Mouse (Mus musculus): ENCODE measurements at regions not wholly inside any gene's neighbourhood (a gene's known extent, or its start where the extent isn't known, plus 50 kb on each side); places are given as distances from the start of the nearest gene placed in this dataset.

- TF ChIP-seq POLR2A (IDR thresholded peaks at IDR 0.05; ENCODE audit: insufficient read depth, low read depth, low read length) (no peak), EP300 (IDR thresholded peaks at IDR 0.05; ENCODE audit: insufficient read depth, low read depth, low read length) (no peak), CTCF (IDR thresholded peaks at IDR 0.05) (no peak)
Observed at GRCm38 (mm10) chr15:94183663-94184375, 281.4 kb downstream of the Adamts20 start.
